ENCODE assay signal across 18 mouse cellular contexts in the genomic region with DNA sequence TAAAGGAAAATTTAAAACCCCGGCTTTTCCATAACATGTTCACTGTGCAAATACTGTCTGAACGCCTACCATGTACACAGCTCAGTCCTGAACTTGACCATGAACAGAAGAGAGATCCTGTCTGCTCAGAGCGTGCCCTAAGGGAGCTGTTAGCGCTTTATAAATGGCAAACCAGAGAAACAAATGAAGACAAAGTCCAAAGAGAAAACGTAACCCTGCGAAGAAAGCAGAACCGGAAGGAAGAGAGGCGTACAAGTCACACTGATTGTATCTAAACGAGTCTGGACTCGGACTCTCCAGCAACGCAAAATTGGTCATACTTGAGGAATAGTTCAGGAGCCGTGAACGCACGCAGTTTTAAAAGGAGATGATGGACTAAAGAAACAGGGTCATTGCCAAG.
DNase-seq lines count a peak whose midpoint lies in the region; ATAC-seq and TF ChIP-seq lines count a peak whose summit lies in the region.
"Had no signal": no experiment of that assay in that cellular context is flagged by ENCODE, and none has a peak within 500 bp of the region (broad histone marks: within the 10 kb centered on the region; RNA-seq: fewer than 3 reads in every experiment).

No protein-coding gene starts in this region.

- no peak overlapping the region for H3K9ac ChIP-seq in midbrain, embryonic 13.5 days (replicated peaks)
- H3K9ac ChIP-seq in midbrain, postnatal 0 days (replicated peaks; ENCODE audit: low read length, poor library complexity, severe bottlenecking) = no peak overlapping the region
- H3K9ac ChIP-seq in ES-E14 (ENCODE audit: insufficient read depth, low read depth, low read length, poor library complexity, severe bottlenecking) = peak overlapping the region; percentile 42; the same call in 1 of the 2 replicates
- H3K9ac ChIP-seq: embryonic facial prominence, embryonic 12.5 days; forebrain, embryonic 15.5 days; heart, embryonic 13.5 days; hindbrain, embryonic 14.5 days had no signal

- H3K9me3 ChIP-seq in midbrain, embryonic 13.5 days = no peaks in the 10 kb centered on the region
- no peaks in the 10 kb centered on the region for H3K9me3 ChIP-seq in midbrain, postnatal 0 days (ENCODE audit: low read length)
- no peaks in the 10 kb centered on the region for H3K9me3 ChIP-seq in ES-E14 (ENCODE audit: control insufficient read depth, insufficient read depth, low read depth, low read length)
- H3K9me3 ChIP-seq: embryonic facial prominence, embryonic 12.5 days; forebrain, embryonic 15.5 days; heart, embryonic 13.5 days had no signal

- H3K4me2 ChIP-seq in midbrain, embryonic 13.5 days (replicated peaks) = no peak overlapping the region
- no peak overlapping the region for H3K4me2 ChIP-seq in midbrain, postnatal 0 days (ENCODE audit: low read depth, low read length, poor library complexity, severe bottlenecking)
- H3K4me2 ChIP-seq: embryonic facial prominence, embryonic 12.5 days; forebrain, embryonic 15.5 days; heart, embryonic 13.5 days; hindbrain, embryonic 14.5 days had no signal

- 94% methylated on average over 14 of the region's 14 CpGs for WGBS in midbrain, embryonic 13.5 days
- 93% methylated on average over 14 of the region's 14 CpGs for WGBS in midbrain, postnatal 0 days

- in situ Hi-C loops in ES-E14 (cut with MboI; ENCODE audit: low sequenced_read_pairs in 2 of 2, unreplicated experiment in 2 of 2) = no loop called here

- peaks cover 34% of the 10 kb centered on the region for H3K4me1 ChIP-seq in midbrain, embryonic 13.5 days (replicated peaks)
- H3K4me1 ChIP-seq in midbrain, postnatal 0 days (ENCODE audit: insufficient read depth, low read length) = peaks cover 6% of the 10 kb centered on the region; the same call in 1 of the 2 replicates
- peaks cover 3 to 5% of the 10 kb centered on the region in 2 experiments; a peak in 3 of 4 replicates for H3K4me1 ChIP-seq in ES-E14 (ENCODE audit: control insufficient read depth in 2 of 2, insufficient read depth in 2 of 2, low read length in 2 of 2, poor library complexity in 1 of 2)
- H3K4me1 ChIP-seq: heart, embryonic 13.5 days had no signal

- peak; percentile 24 for DNase-seq in kidney, adult 11 months
- no peak for DNase-seq in kidney, postnatal 25 days
- peak; percentile 74 for DNase-seq in kidney, adult 9 months
- no peak for DNase-seq in kidney, postnatal 4 days
- DNase-seq in midbrain, postnatal 0 days (ENCODE audit: low spot score) = no peak
- DNase-seq in ES-E14 (ENCODE audit: low read depth, low spot score) = no peak
- DNase-seq: adrenal gland, postnatal 14 days; cerebellum, adult 11-12 months; cerebellum, adult 9-10 months; cerebellum, postnatal 25 days; gastrocnemius, postnatal 36 days; heart, adult 11 months; heart, postnatal 36 days had no signal

- H3K27me3 ChIP-seq in midbrain, embryonic 13.5 days = no peaks in the 10 kb centered on the region
- no peaks in the 10 kb centered on the region for H3K27me3 ChIP-seq in midbrain, postnatal 0 days (ENCODE audit: insufficient read depth, low read length)
- H3K27me3 ChIP-seq: embryonic facial prominence, embryonic 12.5 days; forebrain, embryonic 15.5 days; heart, embryonic 13.5 days had no signal

- H3K4me3 ChIP-seq in midbrain, embryonic 13.5 days (replicated peaks) = no peak overlapping the region
- no peak overlapping the region for H3K4me3 ChIP-seq in midbrain, postnatal 0 days (ENCODE audit: low read depth, low read length)
- peak overlapping the region; percentile 30 to 43 for H3K4me3 ChIP-seq in ES-E14 (ENCODE audit: insufficient read depth in 1 of 2, low read depth in 1 of 2, low read length in 2 of 2, poor library complexity in 1 of 2, severe bottlenecking in 1 of 2)
- H3K4me3 ChIP-seq: embryonic facial prominence, embryonic 12.5 days; forebrain, embryonic 15.5 days; heart, embryonic 13.5 days had no signal

- 0 out of 2 replicates have a peak overlapping the region, but pooled peaks have one; percentile 25 for H3K27ac ChIP-seq in midbrain, embryonic 13.5 days
- H3K27ac ChIP-seq in midbrain, postnatal 0 days (ENCODE audit: low read depth, low read length) = no peak overlapping the region
- no peak overlapping the region for H3K27ac ChIP-seq in ES-E14 (ENCODE audit: insufficient read depth, low read depth, low read length, poor library complexity, severe bottlenecking)
- H3K27ac ChIP-seq: forebrain, embryonic 15.5 days; heart, embryonic 13.5 days had no signal

- TF ChIP-seq CTCF in midbrain, postnatal 0 days (IDR thresholded peaks at IDR 0.05) = no peak

- no peak for ATAC-seq in midbrain, embryonic 13.5 days
- no peak for ATAC-seq in midbrain, postnatal 0 days (ENCODE audit: low FRiP score)
- ATAC-seq: forebrain, embryonic 15.5 days had no signal

- H3K36me3 ChIP-seq in midbrain, embryonic 13.5 days = no peaks in the 10 kb centered on the region
- H3K36me3 ChIP-seq in midbrain, postnatal 0 days (ENCODE audit: insufficient read depth, low read length) = no peaks in the 10 kb centered on the region
- no peaks in the 10 kb centered on the region; the same call in 1 of the 2 replicates for H3K36me3 ChIP-seq in ES-E14 (ENCODE audit: control insufficient read depth, insufficient read depth, low read length, poor library complexity, severe bottlenecking)
- H3K36me3 ChIP-seq: embryonic facial prominence, embryonic 12.5 days; forebrain, embryonic 15.5 days; heart, embryonic 13.5 days had no signal

TF ChIP-seq in ES-E14, 5 proteins besides CTCF, POLR2A, EP300 and RAD21:
- TF ChIP-seq ZC3H11A (IDR thresholded peaks at IDR 0.05; ENCODE audit: borderline replicate concordance, low read depth, low read length) (no peak), CHD2 (IDR thresholded peaks at IDR 0.05; ENCODE audit: low read depth, low read length) (no peak), MAFK (IDR thresholded peaks at IDR 0.05; ENCODE audit: insufficient read depth, low read depth, low read length) (no peak), ZNF384 (IDR thresholded peaks at IDR 0.05; ENCODE audit: low read depth, low read length) (0 out of 2 replicates have a peak, but pooled peaks have one; percentile 13), HCFC1 (IDR thresholded peaks at IDR 0.05; ENCODE audit: borderline replicate concordance, insufficient read depth, low read length) (no peak)

Comparison
In these comparisons a context has a peak if more than half of its experiments do, and no peak if none do; other contexts are left out.
1. DNase-seq: peak in kidney, adult 11 months (single experiment) and kidney, adult 9 months (single experiment); none in kidney, postnatal 25 days (0 of 2), kidney, postnatal 4 days (0 of 2), midbrain, postnatal 0 days (single experiment) and ES-E14 (single experiment).
2. H3K4me3 ChIP-seq: peak in ES-E14 (2 of 2); none in midbrain, embryonic 13.5 days (single experiment) and midbrain, postnatal 0 days (single experiment).